Mouse (Mus musculus): ENCODE results near the gene LTO1.
"Not testable (repeated sequence)": the region's sequence is repeated elsewhere in the genome, so short reads cannot be mapped to it uniquely, and the experiment has no call there.

Gene LTO1

DNA sequence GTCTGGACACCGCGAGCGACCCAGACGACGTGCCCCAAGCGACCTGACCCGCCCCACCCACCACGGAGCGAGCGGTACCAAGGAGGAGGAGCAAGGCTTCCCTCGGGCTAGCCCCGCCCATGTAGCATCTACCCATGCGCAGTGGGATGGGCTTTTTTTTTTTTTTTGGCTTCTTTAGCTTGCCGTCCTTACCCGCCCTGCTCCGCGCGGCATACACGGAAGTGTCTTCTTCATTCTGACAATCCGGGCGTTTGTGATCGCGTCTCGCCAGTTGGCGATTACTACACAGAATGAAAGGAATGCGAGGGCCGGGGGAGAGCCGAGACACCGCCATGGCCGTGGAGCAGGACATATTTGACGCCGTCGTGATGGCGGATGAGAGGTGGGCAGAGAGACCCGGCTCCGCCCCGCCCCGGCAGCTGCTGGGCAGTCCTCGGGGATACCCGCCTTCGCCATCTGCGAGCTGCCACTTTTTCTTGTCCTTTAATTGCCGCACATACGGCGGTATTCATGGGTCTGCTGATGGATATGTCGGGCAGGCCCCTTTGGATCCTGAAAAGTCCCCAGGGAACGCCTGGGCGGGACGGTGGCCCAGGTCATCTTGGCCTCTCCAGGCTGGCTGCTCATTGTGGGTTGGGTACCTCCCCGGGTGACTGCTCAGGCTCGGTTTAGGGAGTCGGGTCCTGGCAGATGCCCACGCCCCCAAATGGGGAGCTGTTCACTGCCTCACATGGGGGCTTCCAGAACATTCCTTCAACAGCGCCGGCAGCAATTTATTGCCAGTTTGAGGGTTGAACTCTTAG is at the start of gene LTO1:
TSS of gene LTO1 (plus strand) at position 153 of the 803 bp plus-strand sequence.
- DNase-seq, result peak; percentile 93

GRCm38 (mm10) chr7:144867161-144867560 is 47.7 kb upstream of the LTO1 start:
- no peak for DNase-seq

GRCm38 (mm10) chr7:144867602-144868001 is 47.3 kb upstream of the LTO1 start:
- DNase-seq, result no peak

DNA sequence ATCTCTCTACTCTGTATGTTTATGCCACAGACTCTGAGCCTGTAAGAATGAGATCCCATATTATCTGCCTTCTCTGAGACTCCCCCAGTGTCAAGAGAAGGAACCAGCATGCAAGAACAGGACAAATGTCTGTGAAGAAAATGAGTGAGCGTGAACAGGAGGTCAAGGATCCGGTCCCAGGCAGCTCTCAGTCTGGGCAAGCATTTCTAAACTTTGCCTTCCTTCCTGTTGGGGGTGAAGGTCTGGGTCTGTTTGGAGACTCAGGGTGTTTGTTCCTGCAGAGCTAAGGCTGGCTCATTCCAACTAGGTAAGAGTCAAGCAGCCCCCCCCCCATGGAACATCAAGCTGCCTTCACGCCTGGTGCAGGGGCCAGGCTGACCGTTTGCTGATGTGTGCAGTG is 42.5 kb upstream of the LTO1 start:
- no peak for DNase-seq

DNA sequence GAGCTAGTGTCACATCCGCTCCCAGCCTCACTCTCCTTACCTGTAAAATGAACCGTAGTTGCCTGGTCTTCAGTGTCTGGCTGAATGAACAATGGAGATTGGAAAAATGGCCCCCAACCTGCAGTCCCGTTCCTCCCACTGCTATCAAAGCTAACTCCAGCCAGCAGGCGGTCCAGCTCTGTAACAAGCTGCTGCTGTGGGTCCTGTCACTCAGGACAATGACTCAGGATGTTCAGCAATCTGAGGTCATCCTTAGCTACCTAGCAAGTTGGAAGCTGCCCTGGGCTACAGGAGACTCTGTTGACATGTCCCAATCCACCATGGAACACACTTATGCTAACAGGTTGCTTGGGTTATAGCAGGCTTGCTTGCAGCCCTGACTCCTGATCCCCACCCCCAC is 41.7 kb upstream of the LTO1 start:
- DNase-seq, result no peak

DNA sequence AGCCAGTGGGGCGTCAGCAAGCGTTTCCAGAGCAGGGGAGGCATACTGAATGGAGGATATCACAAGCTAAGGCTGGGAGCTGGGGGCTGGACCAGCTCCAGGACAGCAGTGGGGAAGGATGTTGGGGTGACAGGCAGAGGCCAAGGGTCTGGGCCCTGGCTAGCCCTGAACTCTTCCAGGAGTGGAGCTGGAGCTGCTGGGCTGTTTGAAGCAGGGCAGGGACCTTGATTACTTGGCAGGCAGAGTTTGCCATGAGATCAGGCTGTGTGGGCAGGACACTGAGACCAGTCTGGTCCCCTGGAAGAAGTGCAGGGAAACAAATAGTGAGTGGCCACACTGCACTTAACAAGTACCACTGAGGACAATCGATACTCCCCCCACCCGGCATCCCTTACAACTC is 40.7 kb upstream of the LTO1 start:
- no peak for DNase-seq

DNA sequence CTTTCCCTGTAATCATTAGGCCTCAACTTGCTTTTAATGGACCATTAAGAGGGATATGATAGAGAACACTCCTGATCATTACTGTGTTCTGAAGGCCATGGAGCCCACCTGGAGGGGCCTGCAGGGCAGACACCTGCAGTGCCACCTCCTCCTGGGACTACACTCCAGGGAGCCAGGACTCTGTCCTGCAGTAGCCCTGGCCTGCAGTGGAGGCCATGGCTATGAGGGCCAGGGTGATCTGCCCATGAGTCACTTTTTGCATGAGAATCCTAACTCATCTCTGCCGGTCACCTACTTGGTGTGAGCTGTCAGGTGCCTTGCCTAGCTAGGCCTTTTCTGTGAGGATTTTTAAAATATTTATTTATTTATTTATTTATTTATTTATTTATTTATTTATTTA is 36.5 kb upstream of the LTO1 start:
- DNase-seq, result no peak

DNA sequence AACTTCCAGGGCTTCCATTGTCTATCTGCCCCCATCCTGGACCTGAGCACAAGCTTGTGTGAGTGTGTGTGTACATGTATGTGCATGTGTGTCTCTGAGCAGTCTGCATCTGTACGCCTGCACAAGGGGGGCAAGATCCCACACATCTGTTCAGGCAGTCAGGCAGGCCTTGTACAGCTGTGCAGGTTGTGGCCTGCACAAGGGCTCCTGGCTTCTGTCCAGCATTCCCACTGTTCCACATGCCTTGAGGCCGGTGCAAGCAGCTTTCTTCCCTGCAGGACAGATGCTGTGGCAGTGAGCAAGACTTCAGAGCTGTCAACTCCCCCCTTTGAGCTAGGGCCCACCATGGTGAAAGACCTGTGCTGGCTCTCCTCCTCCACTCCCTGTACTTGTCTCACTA is 31.8 kb upstream of the LTO1 start:
- DNase-seq, result no peak

- DNase-seq, result no peak
These were observed 27.2 kb upstream of the LTO1 start for GRCm38 (mm10) chr7:144887672-144888071.

GRCm38 (mm10) chr7:144888564-144889299 is 26.2 kb upstream of the LTO1 start:
- DNase-seq, result no peak

GRCm38 (mm10) chr7:144890661-144891060 is 24.2 kb upstream of the LTO1 start:
- DNase-seq, result not testable (repeated sequence)

DNA sequence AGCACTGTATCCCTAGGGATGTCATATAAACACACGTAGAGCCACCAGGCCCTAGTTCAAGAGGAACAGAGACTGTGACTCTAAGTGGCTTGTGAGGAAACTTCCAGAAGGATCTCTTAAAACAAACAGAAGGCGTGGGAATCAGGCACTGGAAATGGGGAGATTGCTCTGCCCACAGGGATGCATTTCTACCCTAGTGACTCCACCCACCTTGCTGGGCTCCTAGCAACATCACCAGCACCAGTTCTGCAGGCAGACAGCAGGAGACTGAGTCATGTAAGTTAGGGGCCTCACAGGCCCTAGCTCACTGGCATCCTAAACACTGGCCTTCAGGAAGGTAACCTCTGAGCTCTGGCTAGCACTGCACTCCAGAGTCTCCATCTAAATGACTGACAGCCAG is 23.0 kb upstream of the LTO1 start:
- DNase-seq, result peak; percentile 36

DNA sequence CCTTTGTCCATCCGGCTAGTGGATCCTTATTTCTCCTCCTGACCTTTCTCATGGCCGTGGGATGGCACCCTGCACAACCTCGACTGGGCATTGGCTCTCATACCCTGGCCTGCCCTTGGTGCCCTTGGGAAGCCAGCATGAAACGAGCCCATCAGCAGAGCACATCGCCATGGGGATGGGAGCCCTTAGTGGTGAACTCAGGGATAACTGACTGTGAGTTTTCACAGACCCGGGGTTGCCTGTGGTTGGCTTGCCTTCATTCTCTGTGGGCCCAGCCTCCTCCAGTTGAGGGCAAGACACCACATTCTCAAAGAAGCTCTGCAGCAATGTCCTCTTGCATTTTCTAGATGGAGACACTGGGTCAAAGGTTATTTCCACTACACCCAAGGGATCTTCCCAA is 22.6 kb upstream of the LTO1 start:
- no peak for DNase-seq

DNA sequence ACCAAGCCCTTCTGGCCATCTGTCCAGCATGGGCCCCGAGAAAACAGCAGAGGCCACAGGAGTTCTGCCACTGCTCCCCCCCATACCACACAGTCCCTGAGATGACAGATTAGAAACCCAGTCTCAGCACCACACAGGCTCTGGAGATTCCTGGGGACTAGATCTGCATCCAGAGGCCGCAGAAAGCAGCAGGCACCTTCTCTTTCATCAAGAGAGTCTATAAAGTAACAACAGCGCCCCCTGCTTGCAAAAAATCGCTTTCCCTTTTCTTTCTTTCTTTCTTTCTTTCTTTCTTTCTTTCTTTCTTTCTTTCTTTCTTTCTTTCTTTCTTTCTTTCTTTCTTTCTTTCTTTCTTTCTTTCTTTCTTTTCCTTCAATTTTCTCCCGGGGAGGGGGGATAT is 20.7 kb upstream of the LTO1 start:
- DNase-seq, result no peak

GRCm38 (mm10) chr7:144894706-144895105 is 20.2 kb upstream of the LTO1 start:
- no peak for DNase-seq

DNA sequence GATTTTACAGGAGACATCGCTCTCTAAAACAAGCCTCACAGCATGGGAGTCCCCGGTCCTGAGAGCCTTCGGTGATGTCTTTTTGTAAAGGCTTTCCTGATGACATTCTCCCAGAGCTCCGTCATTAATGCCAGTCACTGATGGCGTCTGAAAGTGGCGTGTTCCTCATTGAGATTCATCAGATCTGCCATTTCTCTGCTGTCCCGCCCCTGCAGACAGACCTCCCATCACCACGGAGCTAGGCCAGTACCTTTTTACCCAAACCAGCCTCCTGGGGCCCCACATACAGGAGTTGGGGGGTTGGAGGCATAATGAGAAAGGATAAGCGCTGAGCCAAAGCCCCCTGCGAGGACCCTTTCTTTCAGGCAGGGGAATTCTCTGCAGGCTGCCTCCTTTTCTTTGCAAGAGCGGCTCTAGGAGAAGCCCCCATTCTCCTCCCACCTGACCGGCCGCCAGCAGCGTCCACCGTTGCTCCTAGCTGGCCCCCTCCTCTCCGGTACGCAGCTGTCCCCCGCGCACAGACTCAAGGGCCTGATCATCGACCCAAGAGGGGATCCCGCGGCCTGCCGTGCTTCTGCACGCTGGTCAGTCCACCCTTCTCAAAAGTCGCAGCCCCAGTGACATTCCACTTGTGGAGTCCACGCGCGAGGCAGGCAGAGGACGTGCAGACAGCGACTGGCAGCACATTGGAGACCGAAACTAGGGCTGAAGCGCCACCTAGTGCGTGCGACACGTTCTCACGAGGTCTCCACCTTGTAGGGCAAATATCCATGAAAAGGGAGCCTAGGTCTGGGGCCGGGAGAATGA is 19.4 kb upstream of the LTO1 start:
- DNase-seq, result peak; percentile 69

- no peak for DNase-seq
These were observed 18.3 kb upstream of the LTO1 start, which contains the start of gene Fgf15 for GRCm38 (mm10) chr7:144896294-144897218. Gene Fgf15 (plus strand): TSS chr7:144896531.

GRCm38 (mm10) chr7:144898506-144898905 is 16.4 kb upstream of the LTO1 start:
- no peak for DNase-seq

- not testable (repeated sequence) for DNase-seq
These were observed 9.4 kb upstream of the LTO1 start for GRCm38 (mm10) chr7:144905514-144905913.

GRCm38 (mm10) chr7:144906708-144907397 is 8.0 kb upstream of the LTO1 start:
- DNase-seq, result peak; percentile 52

DNA sequence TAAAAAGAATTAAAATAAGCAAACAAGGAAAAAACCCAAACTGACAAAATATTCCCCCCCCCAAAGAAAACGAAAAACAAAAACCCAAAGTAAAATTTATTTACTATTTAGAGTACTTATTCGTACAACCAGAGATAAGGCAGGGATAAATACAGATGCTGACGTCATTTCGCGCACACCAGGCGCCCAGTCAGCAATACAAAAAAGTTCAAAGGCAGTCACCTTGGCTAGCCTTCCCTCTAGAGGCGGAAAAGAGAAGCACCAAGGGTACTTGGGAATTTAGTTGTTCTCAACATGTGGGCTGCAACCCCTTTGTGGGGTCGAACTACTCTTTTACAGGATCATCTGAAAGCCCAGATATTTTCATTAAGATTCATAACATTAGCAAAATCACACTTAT is 7.1 kb upstream of the LTO1 start:
- no peak for DNase-seq

DNA sequence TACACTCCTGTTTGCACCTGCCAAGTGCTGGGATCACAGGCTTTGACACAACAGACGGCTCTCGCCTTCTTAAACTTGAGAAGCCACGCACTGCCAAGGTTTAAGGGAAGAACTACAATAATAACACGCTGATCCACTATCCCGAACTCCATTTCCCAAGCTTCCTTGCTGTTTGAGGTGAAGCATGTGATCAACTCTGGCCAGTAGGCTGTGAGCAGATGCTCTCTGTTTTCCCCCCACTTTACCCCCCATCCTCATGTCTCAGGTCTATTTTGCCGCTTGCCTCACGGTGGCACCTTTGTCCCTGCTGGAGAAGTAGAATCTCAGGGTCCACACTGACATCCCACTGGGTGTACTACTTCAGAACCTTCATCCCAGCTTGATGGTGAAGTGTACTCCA is 6.2 kb upstream of the LTO1 start:
- DNase-seq, result peak; percentile 59
